Mouse (Mus musculus): ENCODE measurements around the gene Lingo1.

DNA sequence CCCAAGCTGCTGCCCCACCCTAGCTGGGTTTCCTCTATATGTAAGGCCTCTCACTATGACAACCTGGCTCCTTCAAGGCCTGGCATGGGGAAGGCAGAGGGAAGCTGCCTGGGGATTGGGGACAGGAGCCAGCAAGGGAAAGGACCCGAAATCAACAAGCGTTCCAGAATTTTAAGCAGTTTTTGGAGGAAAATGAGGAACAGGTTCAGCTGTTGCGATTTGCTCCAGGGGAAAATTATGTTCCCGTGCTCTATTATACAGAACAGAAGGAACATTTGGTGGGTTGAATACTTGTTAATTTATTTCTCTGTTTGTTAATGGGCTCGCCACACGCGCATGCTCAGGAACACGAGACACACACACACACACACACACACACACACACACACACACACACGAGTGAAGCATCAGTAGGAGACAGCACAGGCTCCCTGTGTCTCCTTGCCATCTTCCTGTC is 34.1 kb downstream of the Lingo1 start:
- TF ChIP-seq EP300 (IDR thresholded peaks at IDR 0.05; ENCODE audit: insufficient read depth, low read depth, low read length) (no peak), CTCF (IDR thresholded peaks at IDR 0.05; ENCODE audit: low read depth, low read length) (no peak)
